ENCODE assay signal across 22 mouse cellular contexts in the genomic region with DNA sequence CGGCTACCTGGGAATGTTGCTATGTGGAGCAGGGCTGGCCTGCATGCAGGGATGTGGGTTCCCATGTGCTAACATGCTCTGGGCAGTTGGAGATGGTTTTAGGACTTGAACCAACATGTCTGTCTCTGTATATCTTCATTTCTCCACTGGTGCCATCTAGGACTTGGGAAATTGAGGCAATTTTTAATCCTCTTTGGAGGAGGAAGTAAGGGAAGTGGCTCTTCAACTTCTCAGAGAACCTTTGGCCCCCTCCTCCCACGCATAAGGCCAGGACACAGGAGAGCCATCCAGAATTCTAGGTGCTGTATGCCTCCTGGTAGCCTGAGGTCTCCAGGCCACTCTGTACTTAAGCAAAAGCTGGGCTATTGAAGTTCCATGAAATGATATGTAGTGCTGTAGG. TPM values are rescaled to one million over a fixed set of nuclear protein-coding genes. Genes with fewer than 3 reads are reported as not detected.
A peak's percentile ranks its signal among the peaks of the same experiment; 100 is the strongest.
DNase-seq lines count a peak whose midpoint lies in the region; ATAC-seq lines count a peak whose summit lies in the region.
"Had no signal": no experiment of that assay in that cellular context is flagged by ENCODE, and none has a peak within 500 bp of the region (broad histone marks: within the 10 kb centered on the region; RNA-seq: fewer than 3 reads in every experiment).

No protein-coding gene starts in this region.

- H3K9ac ChIP-seq in liver, embryonic 16.5 days (ENCODE audit: low read depth, low read length), result no peak overlapping the region
- H3K9ac ChIP-seq in liver, embryonic 12.5 days, result no peak overlapping the region
- H3K9ac ChIP-seq in hindbrain, embryonic 16.5 days (ENCODE audit: low read depth, low read length), result no peak overlapping the region
- H3K9ac ChIP-seq: forebrain, postnatal 0 days; heart, embryonic 13.5 days; hindbrain, embryonic 14.5 days had no signal

- H3K79me2 ChIP-seq in macrophage (ENCODE audit: inconsistent target), result peaks cover 54% of the 10 kb centered on the region

- no peak overlapping the region for H3K4me3 ChIP-seq in liver, embryonic 16.5 days (ENCODE audit: low read depth, low read length)
- no peak overlapping the region for H3K4me3 ChIP-seq in liver, embryonic 12.5 days
- H3K4me3 ChIP-seq in macrophage (ENCODE audit: inconsistent target), result no peak overlapping the region
- no peak overlapping the region for H3K4me3 ChIP-seq in hindbrain, embryonic 16.5 days (ENCODE audit: low read length)
- H3K4me3 ChIP-seq: heart, adult 2 months; heart, embryonic 10.5 days; heart, embryonic 13.5 days had no signal

- peak overlapping the region; percentile 80 for H3K27ac ChIP-seq in liver, embryonic 16.5 days (ENCODE audit: low read length)
- no peak overlapping the region for H3K27ac ChIP-seq in liver, embryonic 12.5 days
- H3K27ac ChIP-seq in macrophage, result peak overlapping the region; percentile 31
- H3K27ac ChIP-seq in hindbrain, embryonic 16.5 days (ENCODE audit: low read depth, low read length), result no peak overlapping the region
- H3K27ac ChIP-seq: heart, adult 2 months; heart, embryonic 10.5 days; heart, embryonic 13.5 days; hindbrain, embryonic 14.5 days had no signal

- WGBS in liver, embryonic 16.5 days (ENCODE audit: insufficient replicate concordance), result 71% methylated on average over 2 of the region's 2 CpGs
- WGBS in liver, embryonic 12.5 days (ENCODE audit: insufficient replicate concordance), result 82% methylated on average over 2 of the region's 2 CpGs
- 92% methylated on average over 2 of the region's 2 CpGs for WGBS in macrophage (ENCODE audit: missing documents)
- 100% methylated on average over 2 of the region's 2 CpGs for WGBS in hindbrain, embryonic 16.5 days

- peaks cover 18% of the 10 kb centered on the region for H3K36me3 ChIP-seq in liver, embryonic 16.5 days (ENCODE audit: control insufficient read depth, insufficient read depth)
- peaks cover 59% of the 10 kb centered on the region for H3K36me3 ChIP-seq in liver, embryonic 12.5 days
- peaks cover 25% of the 10 kb centered on the region; the same call in 1 of the 2 replicates for H3K36me3 ChIP-seq in macrophage (ENCODE audit: inconsistent target)
- H3K36me3 ChIP-seq in hindbrain, embryonic 16.5 days (ENCODE audit: control insufficient read depth, insufficient read depth, low read length), result peaks cover 25% of the 10 kb centered on the region

- ATAC-seq in liver, embryonic 16.5 days (ENCODE audit: low read depth), result no peak
- ATAC-seq in liver, embryonic 12.5 days, result no peak
- ATAC-seq in hindbrain, embryonic 16.5 days, result no peak
- ATAC-seq: activated CD4-positive, CD25-positive, alpha-beta regulatory T cell, adult 4 months; CD4-positive, CD25-positive, alpha-beta regulatory T cell, adult 4 months; forebrain, embryonic 14.5 days; forebrain, postnatal 0 days had no signal

- peak overlapping the region; percentile 30 for H3K4me2 ChIP-seq in liver, embryonic 16.5 days (ENCODE audit: low read depth, low read length)
- H3K4me2 ChIP-seq in liver, embryonic 12.5 days, result no peak overlapping the region
- H3K4me2 ChIP-seq in hindbrain, embryonic 16.5 days (ENCODE audit: low read length), result no peak overlapping the region
- H3K4me2 ChIP-seq: heart, embryonic 13.5 days; hindbrain, embryonic 14.5 days had no signal

- H3K27me3 ChIP-seq in liver, embryonic 16.5 days (ENCODE audit: control insufficient read depth, insufficient read depth, low read depth, low read length), result no peaks in the 10 kb centered on the region
- no peaks in the 10 kb centered on the region for H3K27me3 ChIP-seq in liver, embryonic 12.5 days (replicated peaks)
- no peaks in the 10 kb centered on the region for H3K27me3 ChIP-seq in hindbrain, embryonic 16.5 days (replicated peaks; ENCODE audit: control insufficient read depth, insufficient read depth, low read length)
- H3K27me3 ChIP-seq: heart, embryonic 13.5 days had no signal

- no peaks in the 10 kb centered on the region for H3K9me3 ChIP-seq in liver, embryonic 16.5 days (replicated peaks; ENCODE audit: control insufficient read depth, low read length)
- H3K9me3 ChIP-seq in liver, embryonic 12.5 days (replicated peaks), result no peaks in the 10 kb centered on the region
- H3K9me3 ChIP-seq in hindbrain, embryonic 16.5 days (ENCODE audit: control insufficient read depth, low read length), result no peaks in the 10 kb centered on the region
- H3K9me3 ChIP-seq: heart, embryonic 10.5 days; heart, embryonic 13.5 days had no signal

- peaks cover 36% of the 10 kb centered on the region for H3K4me1 ChIP-seq in liver, embryonic 16.5 days (ENCODE audit: control insufficient read depth, low read depth, low read length)
- peaks cover 32% of the 10 kb centered on the region for H3K4me1 ChIP-seq in liver, embryonic 12.5 days
- H3K4me1 ChIP-seq in hindbrain, embryonic 16.5 days (ENCODE audit: control insufficient read depth, insufficient read depth, low read depth, low read length), result peaks cover 13% of the 10 kb centered on the region

- DNase-seq in fat pad, adult 2 months (ENCODE audit: extremely low read depth, low read depth, low spot score), result peak; percentile 81
- no peak for DNase-seq in layer of hippocampus, adult 9-11 months
- DNase-seq: adrenal gland, adult 8-10 months; adrenal gland, postnatal 25 days; cerebellum, adult 18-20 months; cerebellum, adult 9-10 months; cerebellum, postnatal 14 days; forebrain, postnatal 0 days; gastrocnemius, postnatal 25 days; heart, adult 2 months; heart, postnatal 14 days; heart, postnatal 4 days had no signal

RNA-seq across cellular contexts. Expression of gene Gzf1, which starts 4.1 kb away (rescaled TPM):
- polyA plus RNA-seq in liver, embryonic 16.5 days (2015; fragmentation: Nextera tagmentation; extraction: Ambion mirVana), result 11.7 and 13.9 TPM in 2 replicates
- polyA plus RNA-seq in liver, embryonic 12.5 days (2016; fragmentation: Nextera tagmentation; extraction: Ambion mirVana), result 9.4 and 10.1 TPM in 2 replicates
- 10 to 100 TPM; 11.9 to 38.0 (median 24.4) TPM for total RNA-seq in macrophage (2018; cell fraction: chromatin; rRNA removed)
- total RNA-seq in macrophage (2018; cell fraction: cytosol; rRNA removed), result 10 to 100 TPM in 25 of 26 experiments, 1 to 10 TPM in 1; 9.6 to 23.1 (median 15.7) TPM
- total RNA-seq in macrophage (2018; cell fraction: nucleus; rRNA removed), result 10 to 100 TPM; 13.4 to 41.3 (median 22.7) TPM
- polyA plus RNA-seq in macrophage (2018), result 11.9 to 18.3 TPM (median 16.6 TPM) in 3 replicates
- polyA plus RNA-seq in hindbrain, embryonic 16.5 days (2015; fragmentation: Nextera tagmentation; extraction: Ambion mirVana), result 15.0 and 17.0 TPM in 2 replicates

RNA-seq across cellular contexts. Expression of gene Nxt1, which starts 12.6 kb away (rescaled TPM):
- polyA plus RNA-seq in liver, embryonic 16.5 days (2015; fragmentation: Nextera tagmentation; extraction: Ambion mirVana), result 41.4 and 45.1 TPM in 2 replicates
- 72.2 TPM in 2 replicates for polyA plus RNA-seq in liver, embryonic 12.5 days (2016; fragmentation: Nextera tagmentation; extraction: Ambion mirVana)
- 1 to 10 TPM in 22 of 26 experiments, under 1 TPM in 2, not detected in 2; 0.77 to 7.7 (median 2.3) TPM for total RNA-seq in macrophage (2018; cell fraction: chromatin; rRNA removed)
- total RNA-seq in macrophage (2018; cell fraction: cytosol; rRNA removed), result 10 to 100 TPM in 22 of 26 experiments, 1 to 10 TPM in 4; 7.4 to 22.1 (median 14.9) TPM
- total RNA-seq in macrophage (2018; cell fraction: nucleus; rRNA removed), result 10 to 100 TPM in 3 of 26 experiments, 1 to 10 TPM in 23; 1.6 to 13.2 (median 4.6) TPM
- 10.2 to 26.7 TPM (median 15.0 TPM) in 3 replicates for polyA plus RNA-seq in macrophage (2018)
- 40.9 and 42.0 TPM in 2 replicates for polyA plus RNA-seq in hindbrain, embryonic 16.5 days (2015; fragmentation: Nextera tagmentation; extraction: Ambion mirVana)

RNA-seq across cellular contexts. Expression of gene Napb, which starts 47.3 kb away (rescaled TPM):
- 0.27 and 0.34 TPM in 2 replicates for polyA plus RNA-seq in liver, embryonic 16.5 days (2015; fragmentation: Nextera tagmentation; extraction: Ambion mirVana)
- 0.56 and 0.62 TPM in 2 replicates for polyA plus RNA-seq in liver, embryonic 12.5 days (2016; fragmentation: Nextera tagmentation; extraction: Ambion mirVana)
- total RNA-seq in macrophage (2018; cell fraction: chromatin; rRNA removed), result 10 to 100 TPM in 8 of 26 experiments, 1 to 10 TPM in 18; 1.1 to 18.8 (median 6.4) TPM
- 1 to 10 TPM in 9 of 26 experiments, under 1 TPM in 17; 0.16 to 1.8 (median 0.75) TPM for total RNA-seq in macrophage (2018; cell fraction: cytosol; rRNA removed)
- 10 to 100 TPM in 2 of 26 experiments, 1 to 10 TPM in 21, under 1 TPM in 3; 0.74 to 12.2 (median 3.2) TPM for total RNA-seq in macrophage (2018; cell fraction: nucleus; rRNA removed)
- polyA plus RNA-seq in macrophage (2018), result 0.69 to 0.97 TPM (median 0.83 TPM) in 3 replicates
- polyA plus RNA-seq in hindbrain, embryonic 16.5 days (2015; fragmentation: Nextera tagmentation; extraction: Ambion mirVana), result 96.5 and 98.0 TPM in 2 replicates

Comparison
In these comparisons a context has a peak if more than half of its experiments do, and no peak if none do; other contexts are left out.
1. H3K27ac ChIP-seq: peak in liver, embryonic 16.5 days (single experiment) and macrophage (single experiment); none in liver, embryonic 12.5 days (single experiment) and hindbrain, embryonic 16.5 days (single experiment).
2. RNA of gene Napb, which starts 47.3 kb away (polyA plus RNA-seq): 96.5 to 98.0 TPM in hindbrain, embryonic 16.5 days; 0.69 to 0.97 TPM in macrophage, 0.56 to 0.62 TPM in liver, embryonic 12.5 days and 0.27 to 0.34 TPM in liver, embryonic 16.5 days; every median in the first group is over 10 times any median in the second.